In genomic region chr10:86418345-86418744, GRCm38 (mm10) we compare ENCODE assay signal across 13 mouse cellular contexts.
DNase-seq lines count a peak whose midpoint lies in the region; ATAC-seq and TF ChIP-seq lines count a peak whose summit lies in the region.
"Had no signal": no experiment of that assay in that cellular context is flagged by ENCODE, and none has a peak within 500 bp of the region (broad histone marks: within the 10 kb centered on the region; RNA-seq: fewer than 3 reads in every experiment).

No protein-coding gene starts in this region.

- intact Hi-C loops in left cerebral cortex, adult 2 months (cut with DNase I): no loop called here

- peak; percentile 45 for DNase-seq in gastrocnemius, adult 18-20 months (ENCODE audit: low spot score)
- DNase-seq in gastrocnemius, adult 8-10 months (ENCODE audit: low spot score in 2 of 2): no peak
- no peak for DNase-seq in left cerebral cortex, adult 2 months (ENCODE audit: extremely low spot score in 1 of 2, low spot score in 2 of 2)
- DNase-seq in left cerebral cortex, adult 8-10 months (ENCODE audit: low spot score in 2 of 2): no peak
- peak; percentile 24 to 55 for DNase-seq in adrenal gland, postnatal 36 days
- no peak for DNase-seq in liver, postnatal 0 days
- no peak for DNase-seq in right cerebral cortex, postnatal 14 days
- DNase-seq: layer of hippocampus, adult 9-11 months had no signal

- no peak overlapping the region for H3K9ac ChIP-seq in liver, postnatal 0 days (replicated peaks)
- H3K9ac ChIP-seq: hindbrain, embryonic 12.5 days; neural tube, embryonic 12.5 days had no signal

- WGBS in liver, postnatal 0 days (ENCODE audit: insufficient replicate concordance): 63% methylated on average over 2 of the region's 2 CpGs

- H3K4me2 ChIP-seq in liver, postnatal 0 days (ENCODE audit: low read depth, low read length): no peak overlapping the region
- H3K4me2 ChIP-seq: hindbrain, embryonic 12.5 days; neural tube, embryonic 12.5 days had no signal

- H3K4me1 ChIP-seq in liver, postnatal 0 days (ENCODE audit: insufficient read depth): no peaks in the 10 kb centered on the region
- H3K4me1 ChIP-seq: hindbrain, embryonic 12.5 days; neural tube, embryonic 12.5 days had no signal

- peak; percentile 55 for TF ChIP-seq CTCF in left cerebral cortex, adult 2 months (IDR thresholded peaks at IDR 0.05)
- TF ChIP-seq CTCF in liver, postnatal 0 days (IDR thresholded peaks at IDR 0.05; ENCODE audit: low read depth): peak; percentile 49

- no peaks in the 10 kb centered on the region for H3K27me3 ChIP-seq in liver, postnatal 0 days (ENCODE audit: insufficient read depth, low read length)
- H3K27me3 ChIP-seq: hindbrain, embryonic 12.5 days; neural tube, embryonic 12.5 days had no signal

- H3K9me3 ChIP-seq in liver, postnatal 0 days (ENCODE audit: low read length): no peaks in the 10 kb centered on the region
- H3K9me3 ChIP-seq: hindbrain, embryonic 12.5 days; neural tube, embryonic 12.5 days had no signal

- no peaks in the 10 kb centered on the region for H3K36me3 ChIP-seq in liver, postnatal 0 days (replicated peaks; ENCODE audit: insufficient read depth, low read length)
- H3K36me3 ChIP-seq: hindbrain, embryonic 12.5 days; neural tube, embryonic 12.5 days had no signal

- no peak overlapping the region for H3K4me3 ChIP-seq in left cerebral cortex, adult 2 months
- H3K4me3 ChIP-seq in liver, postnatal 0 days (ENCODE audit: low read depth, low read length): no peak overlapping the region
- H3K4me3 ChIP-seq: hindbrain, embryonic 12.5 days; neural tube, embryonic 12.5 days had no signal

- ATAC-seq in liver, postnatal 0 days: no peak
- no peak for ATAC-seq in megakaryocyte, adult 5-6 weeks (ENCODE audit: poor library complexity, severe bottlenecking)
- ATAC-seq: forebrain, embryonic 14.5 days had no signal

- no peak for TF ChIP-seq EP300 in liver, postnatal 0 days (IDR thresholded peaks at IDR 0.05; ENCODE audit: low read depth)

- no peak overlapping the region for H3K27ac ChIP-seq in left cerebral cortex, adult 2 months
- no peak overlapping the region for H3K27ac ChIP-seq in liver, postnatal 0 days (ENCODE audit: low read depth)
- H3K27ac ChIP-seq: hindbrain, embryonic 12.5 days; macrophage; neural tube, embryonic 12.5 days had no signal

Comparison
In these comparisons a context has a peak if more than half of its experiments do, and no peak if none do; other contexts are left out.
1. DNase-seq: peak in gastrocnemius, adult 18-20 months (single experiment) and adrenal gland, postnatal 36 days (2 of 2); none in gastrocnemius, adult 8-10 months (0 of 2), left cerebral cortex, adult 2 months (0 of 2), left cerebral cortex, adult 8-10 months (0 of 2), liver, postnatal 0 days (single experiment) and right cerebral cortex, postnatal 14 days (single experiment).